ENCODE assay signal across 29 mouse cellular contexts in genomic region chr17:12712191-12712590, GRCm38 (mm10). TPM values are rescaled to one million over a fixed set of nuclear protein-coding genes. Genes with fewer than 3 reads are reported as not detected.
DNase-seq lines count a peak whose midpoint lies in the region; ATAC-seq and TF ChIP-seq lines count a peak whose summit lies in the region.
"Had no signal": no experiment of that assay in that cellular context is flagged by ENCODE, and none has a peak within 500 bp of the region (broad histone marks: within the 10 kb centered on the region; RNA-seq: fewer than 3 reads in every experiment).

No protein-coding gene starts in this region.

- no peaks in the 10 kb centered on the region for H3K4me1 ChIP-seq in intestine, embryonic 15.5 days (replicated peaks)
- no peaks in the 10 kb centered on the region for H3K4me1 ChIP-seq in intestine, postnatal 0 days (replicated peaks; ENCODE audit: control insufficient read depth, insufficient read depth, low read length)
- peaks cover 24% of the 10 kb centered on the region for H3K4me1 ChIP-seq in limb, embryonic 15.5 days
- H3K4me1 ChIP-seq: forebrain, embryonic 12.5 days; forebrain, embryonic 15.5 days; hindbrain, embryonic 10.5 days; hindbrain, embryonic 13.5 days had no signal

- H3K27ac ChIP-seq in intestine, embryonic 15.5 days: 0 out of 2 replicates have a peak overlapping the region, but pooled peaks have one; percentile 13
- no peak overlapping the region for H3K27ac ChIP-seq in intestine, postnatal 0 days (ENCODE audit: low read depth, low read length)
- peak overlapping the region; percentile 50; the same call in 1 of the 2 replicates for H3K27ac ChIP-seq in limb, embryonic 15.5 days
- H3K27ac ChIP-seq: forebrain, embryonic 12.5 days; forebrain, embryonic 15.5 days; heart, adult 2 months; hindbrain, embryonic 10.5 days; hindbrain, embryonic 13.5 days had no signal

- no peaks in the 10 kb centered on the region for H3K27me3 ChIP-seq in intestine, embryonic 15.5 days (replicated peaks)
- no peaks in the 10 kb centered on the region for H3K27me3 ChIP-seq in intestine, postnatal 0 days (replicated peaks; ENCODE audit: control insufficient read depth, insufficient read depth, low read length)
- no peaks in the 10 kb centered on the region for H3K27me3 ChIP-seq in limb, embryonic 15.5 days
- H3K27me3 ChIP-seq: forebrain, embryonic 12.5 days; forebrain, embryonic 15.5 days; hindbrain, embryonic 13.5 days had no signal

- DNase-seq in NIH3T3 (ENCODE audit: low read depth) (peak; percentile 56), adipocyte (ENCODE audit: low spot score) (peak; percentile 19)
- no peak for DNase-seq in thymus, postnatal 0 days (ENCODE audit: low spot score)
- DNase-seq: adrenal gland, postnatal 10 days; adrenal gland, postnatal 36 days; cerebellum, adult 11 months; cerebellum, adult 2 months; cerebellum, adult 9-11 months; cerebellum, postnatal 25 days; embryo, embryonic 11 days; gastrocnemius, postnatal 25 days; heart, adult 2 months; heart, postnatal 10 days; heart, postnatal 36 days had no signal

- no peak for TF ChIP-seq CTCF in intestine, postnatal 0 days (IDR thresholded peaks at IDR 0.05; ENCODE audit: low read depth)

- ATAC-seq in intestine, embryonic 15.5 days: no peak
- no peak for ATAC-seq in intestine, postnatal 0 days
- no peak for ATAC-seq in limb, embryonic 15.5 days (ENCODE audit: insufficient number of reproducible peaks, low FRiP score, low TSS enrichment, low read depth)
- ATAC-seq: activated CD4-positive, CD25-positive, alpha-beta regulatory T cell, adult 4 months; CD4-positive, CD25-positive, alpha-beta regulatory T cell, adult 4 months; forebrain, embryonic 15.5 days; hindbrain, embryonic 16.5 days; intestine, embryonic 16.5 days had no signal

- no peak overlapping the region for H3K9ac ChIP-seq in intestine, embryonic 15.5 days
- no peak overlapping the region for H3K9ac ChIP-seq in intestine, postnatal 0 days (ENCODE audit: low read depth, low read length)
- no peak overlapping the region for H3K9ac ChIP-seq in limb, embryonic 15.5 days
- H3K9ac ChIP-seq: forebrain, embryonic 12.5 days; forebrain, embryonic 15.5 days; hindbrain, embryonic 13.5 days had no signal

- H3K4me2 ChIP-seq in intestine, embryonic 15.5 days (replicated peaks): no peak overlapping the region
- no peak overlapping the region for H3K4me2 ChIP-seq in intestine, postnatal 0 days (replicated peaks; ENCODE audit: low read depth)
- no peak overlapping the region for H3K4me2 ChIP-seq in limb, embryonic 15.5 days
- H3K4me2 ChIP-seq: forebrain, embryonic 12.5 days; forebrain, embryonic 15.5 days; heart, embryonic 11.5 days; hindbrain, embryonic 13.5 days had no signal

- H3K9me3 ChIP-seq in intestine, embryonic 15.5 days: no peaks in the 10 kb centered on the region
- no peaks in the 10 kb centered on the region for H3K9me3 ChIP-seq in intestine, postnatal 0 days (ENCODE audit: control insufficient read depth)
- no peaks in the 10 kb centered on the region for H3K9me3 ChIP-seq in limb, embryonic 15.5 days
- H3K9me3 ChIP-seq: forebrain, embryonic 12.5 days; forebrain, embryonic 15.5 days; hindbrain, embryonic 10.5 days; hindbrain, embryonic 13.5 days had no signal

- peaks cover 16% of the 10 kb centered on the region for H3K36me3 ChIP-seq in intestine, embryonic 15.5 days
- peaks cover 61% of the 10 kb centered on the region for H3K36me3 ChIP-seq in intestine, postnatal 0 days (ENCODE audit: control insufficient read depth, insufficient read depth)
- H3K36me3 ChIP-seq in limb, embryonic 15.5 days: peaks cover 70% of the 10 kb centered on the region

- no peak overlapping the region for H3K4me3 ChIP-seq in intestine, embryonic 15.5 days (replicated peaks)
- no peak overlapping the region for H3K4me3 ChIP-seq in intestine, postnatal 0 days (ENCODE audit: low read depth, low read length)
- no peak overlapping the region for H3K4me3 ChIP-seq in limb, embryonic 15.5 days
- H3K4me3 ChIP-seq: erythroblast, embryonic 14.5 days; forebrain, embryonic 12.5 days; forebrain, embryonic 15.5 days; heart, adult 2 months; hindbrain, embryonic 10.5 days; hindbrain, embryonic 13.5 days had no signal

RNA-seq across cellular contexts. Expression of gene Slc22a1, which starts 36.6 kb away (rescaled TPM):
- polyA plus RNA-seq in intestine, embryonic 15.5 days (2015; fragmentation: Nextera tagmentation; extraction: Ambion mirVana): 0.40 and 0.51 TPM in 2 replicates
- 2.1 and 3.1 TPM in 2 replicates for polyA plus RNA-seq in intestine, postnatal 0 days (2015; fragmentation: Nextera tagmentation; extraction: Ambion mirVana)
- not detected in 2 replicates for polyA plus RNA-seq in limb, embryonic 15.5 days (2015; fragmentation: Nextera tagmentation; extraction: Ambion mirVana)
- polyA plus RNA-seq in thymus, postnatal 0 days (2015; fragmentation: Nextera tagmentation; extraction: Ambion mirVana): 0.08 and 0.49 TPM in 2 replicates
- polyA plus RNA-seq: C2C12; CD4-positive, CD25-positive, alpha-beta regulatory T cell, adult 4 months; embryonic facial prominence, embryonic 11.5 days; erythroblast, embryonic 14.5 days; forebrain, embryonic 15.5 days; hindbrain, embryonic 10.5 days; hindbrain, embryonic 13.5 days; hindbrain, embryonic 16.5 days had no signal

RNA-seq across cellular contexts. Expression of gene Igf2r, which starts 57.3 kb away (rescaled TPM):
- polyA plus RNA-seq in intestine, embryonic 15.5 days (2015; fragmentation: Nextera tagmentation; extraction: Ambion mirVana): 37.5 and 38.9 TPM in 2 replicates
- 25.1 and 28.7 TPM in 2 replicates for polyA plus RNA-seq in intestine, postnatal 0 days (2015; fragmentation: Nextera tagmentation; extraction: Ambion mirVana)
- 45.0 TPM in 2 replicates for polyA plus RNA-seq in limb, embryonic 15.5 days (2015; fragmentation: Nextera tagmentation; extraction: Ambion mirVana)
- polyA plus RNA-seq in thymus, postnatal 0 days (2015; fragmentation: Nextera tagmentation; extraction: Ambion mirVana): 8.9 and 9.7 TPM in 2 replicates
